Mouse (Mus musculus): Measurements from ENCODE around the gene Lrrc52.

DNA sequence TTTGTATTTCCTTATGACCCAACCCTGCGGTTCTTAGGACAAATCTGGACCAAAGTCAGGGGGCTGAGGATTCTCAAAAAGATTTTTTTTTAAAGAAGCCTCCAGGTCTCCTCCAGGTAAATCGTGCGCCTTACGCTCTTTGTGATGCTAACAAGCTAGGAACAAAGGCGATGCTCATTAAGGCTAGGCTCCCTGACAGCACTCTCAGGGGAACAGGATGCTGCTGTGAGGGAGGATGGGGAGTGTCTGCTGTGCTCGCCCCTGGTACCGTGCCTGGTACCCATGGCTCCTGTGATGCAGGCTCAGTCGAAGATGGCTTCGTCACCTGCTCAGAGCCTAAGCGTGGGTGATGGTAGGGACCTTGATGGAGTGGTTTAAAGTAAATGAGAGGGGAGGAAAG, 31.4 kb upstream of the Lrrc52 start:
- TF ChIP-seq CTCF (IDR thresholded peaks at IDR 0.05) (no peak), POLR2A (IDR thresholded peaks at IDR 0.05; ENCODE audit: insufficient read depth, low read depth, low read length) (no peak), EP300 (IDR thresholded peaks at IDR 0.05; ENCODE audit: insufficient read depth, low read depth, low read length) (no peak)
